Mouse (Mus musculus): ENCODE measurements around the gene Vmn1r10. TPM values are rescaled to one million over a fixed set of nuclear protein-coding genes. Genes with fewer than 3 reads are reported as not detected.

The Vmn1r10 gene
- not detected in 2 replicates for polyA plus RNA-seq (2012; rRNA removed)

GRCm38 (mm10) chr6:57109154-57109553, at the start of gene Vmn1r10:
Gene Vmn1r10 (plus strand): TSS chr6:57109454.

GRCm38 (mm10) chr6:57066487-57066886, 42.8 kb upstream of the Vmn1r10 start, which contains the start of gene Vmn1r9:
Gene Vmn1r9 (plus strand): TSS chr6:57066787.

GRCm38 (mm10) chr6:57133155-57133554, 23.9 kb downstream of the Vmn1r10 start, which contains the start of gene Vmn1r11:
Gene Vmn1r11 (plus strand): TSS chr6:57133455.

GRCm38 (mm10) chr6:57156619-57157018, 47.4 kb downstream of the Vmn1r10 start, which contains the start of gene Vmn1r12:
Gene Vmn1r12 (plus strand): TSS chr6:57156919.

Other genes with a start within 250 kb of the Vmn1r10 start
- gene Nt5c3, start 185.5 kb upstream of the Vmn1r10 start, polyA plus RNA-seq (2012; rRNA removed), result 82.1 and 107 TPM in 2 replicates
- 0.14 and 0.15 TPM in 2 replicates for gene Vmn1r4, start 185.4 kb upstream of the Vmn1r10 start, polyA plus RNA-seq (2012; rRNA removed)
- gene Vmn1r5, start 139.2 kb upstream of the Vmn1r10 start, polyA plus RNA-seq (2012; rRNA removed), result not detected in 2 replicates
- not detected in 2 replicates for gene Vmn1r6, start 112.2 kb upstream of the Vmn1r10 start, polyA plus RNA-seq (2012; rRNA removed)
- not detected in 2 replicates for gene Vmn1r7, start 84.1 kb upstream of the Vmn1r10 start, polyA plus RNA-seq (2012; rRNA removed)
- gene Vmn1r8, start 77.2 kb upstream of the Vmn1r10 start, polyA plus RNA-seq (2012; rRNA removed), result not detected in 2 replicates
- gene Vmn1r9, start 42.7 kb upstream of the Vmn1r10 start, polyA plus RNA-seq (2012; rRNA removed), result not detected in 2 replicates
- not detected in 2 replicates for gene Vmn1r11, start 24.0 kb downstream of the Vmn1r10 start, polyA plus RNA-seq (2012; rRNA removed)
- not detected in 2 replicates for gene Vmn1r12, start 47.5 kb downstream of the Vmn1r10 start, polyA plus RNA-seq (2012; rRNA removed)
- gene Vmn1r13, start 93.8 kb downstream of the Vmn1r10 start, polyA plus RNA-seq (2012; rRNA removed), result not detected in 2 replicates
- not detected in 2 replicates for gene Vmn1r14, start 122.2 kb downstream of the Vmn1r10 start, polyA plus RNA-seq (2012; rRNA removed)
- not detected in 2 replicates for gene Vmn1r15, start 148.5 kb downstream of the Vmn1r10 start, polyA plus RNA-seq (2012; rRNA removed)
- not detected in 2 replicates for gene Vmn1r16, start 220.0 kb downstream of the Vmn1r10 start, polyA plus RNA-seq (2012; rRNA removed)

Data from liver, embryonic 14 days (tissue).